Mouse (Mus musculus): ENCODE results near the gene Apoa4.
A peak's percentile ranks its signal among the peaks of the same experiment; 100 is the strongest.

Apoa4 gene

DNA sequence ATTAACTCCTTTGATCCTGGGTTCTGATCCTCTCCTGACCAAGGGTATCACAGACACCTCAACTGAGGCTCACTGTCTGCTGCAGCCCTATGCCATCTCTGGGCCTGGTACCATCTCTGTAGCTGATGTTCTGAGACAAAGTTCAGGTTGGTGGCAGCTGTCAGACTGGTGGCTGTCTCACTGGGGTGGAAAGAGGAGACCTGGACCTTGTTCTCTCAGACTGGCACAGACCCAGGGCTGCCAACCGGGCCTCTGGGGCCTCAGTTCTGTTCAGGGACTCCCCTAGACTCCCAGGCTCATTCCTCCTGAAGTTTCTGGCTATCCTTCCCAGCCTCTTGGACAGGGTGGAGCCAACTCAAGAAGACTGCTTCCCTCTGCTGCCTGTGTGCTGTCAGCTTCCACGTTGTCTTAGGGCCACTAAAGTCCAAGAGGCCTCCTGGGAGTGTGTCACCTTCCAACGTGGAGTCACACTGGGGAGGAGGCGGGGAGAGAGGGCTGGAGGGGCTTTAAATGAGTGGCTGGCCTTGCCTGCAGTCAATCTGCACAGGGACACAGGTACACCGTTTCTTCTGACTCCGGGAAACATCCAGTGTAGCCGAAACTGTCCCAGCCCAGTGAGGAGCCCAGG lies at the start of gene Apoa4:
TSS of gene Apoa4 (plus strand) at position 171 of the 628 bp plus-strand sequence.
- DNase-seq (ENCODE audit: low spot score), result no peak

DNA sequence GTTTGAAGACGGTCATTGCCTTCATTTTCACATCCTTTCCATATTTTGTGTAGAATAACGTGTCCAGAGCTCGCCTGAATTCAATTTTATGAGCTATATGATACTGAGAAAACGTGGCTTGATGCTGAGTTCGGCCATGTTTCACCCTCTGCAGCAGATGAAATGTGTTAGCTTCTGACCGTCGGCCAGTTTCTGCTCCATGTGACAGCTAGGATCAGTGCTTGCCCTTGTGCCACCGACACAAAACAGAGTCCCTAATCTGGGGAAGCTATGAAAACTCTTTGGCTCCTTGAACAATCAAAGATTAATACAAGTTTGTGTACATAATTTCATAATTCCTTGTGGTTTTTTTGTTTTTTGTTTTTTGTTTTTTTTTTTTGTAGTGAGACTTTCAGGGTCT lies 49.3 kb upstream of the Apoa4 start:
- DNase-seq (ENCODE audit: low spot score), result no peak

DNA sequence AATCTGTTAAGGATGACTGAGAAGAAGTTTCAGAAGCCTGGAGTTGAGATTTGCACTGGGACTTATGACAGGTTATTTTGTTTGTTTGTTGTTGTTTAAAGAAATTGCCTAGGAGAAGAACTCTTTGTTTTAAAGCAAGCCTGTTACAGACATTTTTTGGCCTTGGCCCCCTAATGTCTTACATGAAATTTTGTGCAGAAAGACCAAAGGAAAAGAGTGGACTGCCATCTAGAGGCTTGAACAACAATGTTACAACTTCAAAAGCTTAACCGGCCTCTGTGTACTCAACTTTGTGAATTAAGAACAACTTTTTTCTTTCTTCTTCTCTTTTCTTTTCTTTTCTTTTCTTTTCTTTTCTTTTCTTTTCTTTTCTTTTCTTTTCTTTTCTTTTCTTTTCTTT lies 48.9 kb upstream of the Apoa4 start:
- DNase-seq (ENCODE audit: low spot score), result peak; percentile 70

DNA sequence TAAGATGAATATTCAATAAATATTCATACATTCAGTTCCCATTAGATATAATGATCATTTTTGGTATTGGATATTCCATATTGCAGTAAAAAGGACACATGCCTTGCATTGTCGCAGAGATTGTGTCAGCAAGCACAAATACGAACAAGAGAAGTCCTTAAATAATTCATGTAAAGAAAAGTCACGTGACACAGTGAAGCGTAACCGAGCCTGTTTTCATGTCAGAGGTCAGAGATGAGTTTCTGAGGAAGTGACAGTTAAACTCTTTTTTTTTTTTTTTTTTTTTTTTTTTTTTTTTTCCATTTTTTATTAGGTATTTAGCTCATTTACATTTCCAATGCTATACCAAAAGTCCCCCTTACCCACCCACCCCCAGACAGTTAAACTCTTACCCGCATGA lies 47.9 kb upstream of the Apoa4 start:
- DNase-seq (ENCODE audit: low spot score), result no peak

DNA sequence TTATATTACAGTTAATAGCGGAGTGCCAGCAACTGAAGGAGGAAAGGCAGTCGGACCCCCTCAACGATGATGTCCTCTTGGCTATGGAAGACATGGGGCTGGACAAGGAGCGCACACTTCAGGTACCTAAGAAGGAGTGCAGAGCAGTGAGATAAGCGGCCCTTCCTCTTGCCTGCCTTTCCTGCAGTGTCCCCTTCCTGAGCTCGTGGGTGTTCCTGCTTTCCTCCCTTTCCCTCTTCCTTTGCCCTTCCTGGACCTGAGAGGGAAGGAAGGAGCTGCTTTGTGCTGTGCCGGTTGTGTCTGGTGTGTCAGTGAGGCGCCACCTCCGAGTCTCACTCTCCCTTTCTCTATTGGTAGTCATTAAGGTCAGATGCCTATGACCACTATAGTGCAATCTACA lies 45.7 kb upstream of the Apoa4 start:
- no peak for DNase-seq (ENCODE audit: low spot score)

DNA sequence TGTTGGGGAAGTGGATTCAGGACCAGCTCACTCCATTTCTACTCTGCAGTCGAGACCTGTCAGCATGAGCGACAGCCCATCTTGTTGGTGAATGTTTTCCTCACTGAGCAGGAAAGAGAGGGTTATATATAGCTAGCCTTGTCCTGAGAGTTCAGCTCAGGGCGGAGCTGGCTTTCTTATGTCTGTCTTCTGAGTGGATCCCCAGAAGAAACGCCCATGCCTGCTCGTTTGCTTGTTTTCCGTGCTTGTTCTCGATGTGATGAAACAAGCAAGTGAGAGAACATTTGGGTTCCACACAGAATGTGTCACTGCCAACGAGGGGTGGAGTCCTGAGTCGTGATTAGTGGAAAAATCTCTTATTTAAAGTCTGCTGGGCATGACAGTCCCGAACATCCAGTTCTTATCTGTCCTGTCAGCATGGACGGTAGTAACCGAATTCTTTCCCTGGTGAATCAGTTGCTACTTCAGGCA lies 43.8 kb upstream of the Apoa4 start:
- no peak for DNase-seq (ENCODE audit: low spot score)

DNA sequence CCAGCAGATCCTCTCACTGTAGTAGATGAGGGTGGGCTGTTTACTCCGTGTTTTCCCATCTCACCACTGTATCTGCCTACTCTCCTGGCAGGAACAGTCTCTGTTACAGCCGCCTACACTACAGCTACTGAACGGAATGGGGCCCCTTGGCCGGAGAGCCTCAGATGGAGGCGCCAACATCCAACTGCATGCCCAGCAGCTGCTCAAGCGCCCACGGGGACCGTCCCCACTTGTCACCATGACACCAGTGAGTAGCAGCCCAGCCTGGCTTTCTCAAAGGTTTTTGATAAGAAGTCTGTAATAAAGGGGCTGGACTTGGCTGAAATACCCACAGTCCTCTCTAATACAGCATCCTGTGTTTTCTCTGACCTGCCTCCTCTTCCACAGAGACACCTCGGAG lies 42.0 kb upstream of the Apoa4 start:
- no peak for DNase-seq (ENCODE audit: low spot score)

DNA sequence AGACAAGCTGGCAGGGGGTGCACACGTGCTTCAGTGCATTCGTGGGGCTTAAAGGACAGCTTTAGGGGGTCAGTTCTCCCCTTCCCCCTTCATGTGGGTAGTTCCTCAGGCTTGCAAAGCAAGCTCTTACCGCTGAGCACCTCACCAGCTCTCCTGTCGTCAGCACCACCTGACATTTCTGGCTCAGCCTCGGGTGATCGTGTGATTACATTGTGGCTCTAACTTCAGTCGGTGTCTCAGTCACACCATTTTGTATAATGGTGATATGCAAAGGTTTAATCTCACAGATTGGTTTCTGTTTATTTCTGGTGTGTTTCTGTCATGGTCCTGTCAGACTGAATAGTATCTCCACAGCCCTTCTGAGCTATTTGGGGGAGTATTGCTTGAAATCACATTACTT lies 41.6 kb upstream of the Apoa4 start:
- no peak for DNase-seq (ENCODE audit: low spot score)

DNA sequence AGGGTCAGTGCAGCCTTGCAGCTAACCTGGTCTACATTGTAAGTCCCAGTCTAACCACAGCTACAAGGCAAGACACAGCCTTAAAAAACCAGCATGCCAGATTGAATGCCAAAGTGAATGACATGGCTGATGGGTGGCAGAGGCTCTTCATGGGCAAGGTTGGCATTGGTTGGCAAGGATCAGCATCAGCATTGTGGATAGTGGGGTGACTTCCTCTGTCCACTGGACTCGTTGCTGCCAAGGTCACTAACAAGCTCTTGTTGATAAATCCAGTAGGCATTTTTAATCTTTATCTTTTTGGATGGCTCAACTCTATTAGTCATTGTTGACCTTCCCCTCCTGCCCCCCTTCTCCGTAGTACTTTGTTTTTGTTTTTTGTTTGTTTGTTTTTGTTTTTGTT lies 40.9 kb upstream of the Apoa4 start:
- DNase-seq (ENCODE audit: low spot score), result no peak

DNA sequence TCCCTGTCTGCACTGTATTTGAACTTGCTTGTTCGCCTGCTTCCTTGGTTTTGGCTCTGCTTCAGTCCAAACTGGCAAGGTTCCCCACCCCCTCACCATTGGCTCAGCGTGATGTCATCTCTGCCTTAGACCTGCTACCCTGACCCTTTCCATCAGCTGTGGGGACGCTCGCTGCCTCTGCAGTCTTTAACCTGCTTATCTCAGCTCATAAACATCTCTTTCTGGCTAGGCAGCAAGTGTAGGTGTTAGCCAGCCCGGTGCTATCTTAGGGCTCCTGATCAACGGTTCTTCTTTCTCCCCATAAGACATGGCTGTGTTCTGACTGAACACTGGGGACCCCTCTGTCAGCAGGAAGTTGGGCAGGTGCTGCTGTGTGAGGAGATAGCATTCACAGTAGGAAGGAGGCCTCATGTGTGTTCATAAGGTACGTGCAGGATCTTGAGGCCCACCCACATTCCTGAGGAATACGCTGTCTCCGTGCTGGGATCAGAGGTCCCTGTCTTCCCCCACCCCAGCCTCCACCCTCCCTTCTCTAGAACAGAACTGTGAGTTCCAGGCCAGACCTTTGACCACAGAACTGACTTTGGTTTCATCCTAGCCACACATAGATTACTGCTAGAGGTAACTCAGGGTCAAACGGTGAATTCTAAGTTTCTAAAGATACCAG lies 33.5 kb upstream of the Apoa4 start:
- DNase-seq (ENCODE audit: low spot score), result no peak

DNA sequence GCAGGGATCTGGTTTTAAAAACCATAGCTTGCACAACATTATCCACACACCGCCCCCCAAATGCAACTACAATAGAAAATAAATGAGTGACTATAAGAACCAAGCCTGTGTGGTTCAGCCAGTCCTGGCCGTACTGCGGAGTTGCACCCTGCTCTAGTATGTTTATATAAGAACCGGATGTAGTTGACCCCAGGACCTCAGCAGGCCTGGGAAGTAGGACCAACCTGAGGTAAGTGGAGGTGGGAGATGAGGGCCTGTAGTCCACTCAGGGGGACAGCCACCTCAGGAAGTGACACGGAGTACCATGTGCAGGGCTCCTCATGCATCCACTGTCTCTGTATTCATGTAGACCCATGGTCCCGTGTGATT lies 33.0 kb upstream of the Apoa4 start:
- DNase-seq (ENCODE audit: low spot score), result no peak

DNA sequence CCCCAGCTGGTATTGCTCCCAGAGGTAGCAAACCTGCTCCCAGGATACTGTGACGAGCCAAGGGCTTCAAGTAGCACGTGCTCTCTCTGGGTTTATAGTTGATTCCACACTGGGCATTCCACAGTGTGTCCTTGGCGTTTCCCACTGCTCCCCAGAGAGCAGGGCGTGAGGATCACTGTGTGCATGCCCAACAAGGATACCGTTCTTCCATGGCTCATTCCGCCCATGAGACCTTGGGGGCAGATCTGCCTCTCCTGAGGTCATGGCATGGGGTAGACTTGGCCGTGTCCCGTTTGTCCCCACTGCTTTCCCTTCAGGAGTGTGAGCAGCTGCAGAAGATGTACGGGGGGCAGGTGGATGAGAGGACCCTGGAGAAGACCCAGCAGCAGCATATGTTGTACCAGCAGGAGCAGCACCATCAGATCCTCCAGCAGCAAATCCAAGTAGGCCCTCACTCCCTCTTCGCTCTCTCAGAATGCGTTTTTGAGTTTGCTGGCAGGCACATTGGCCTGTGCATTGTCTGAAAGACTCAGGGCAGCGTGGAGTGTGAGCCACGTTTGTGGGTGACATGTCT lies 32.0 kb upstream of the Apoa4 start:
- DNase-seq (ENCODE audit: low spot score), result no peak

DNA sequence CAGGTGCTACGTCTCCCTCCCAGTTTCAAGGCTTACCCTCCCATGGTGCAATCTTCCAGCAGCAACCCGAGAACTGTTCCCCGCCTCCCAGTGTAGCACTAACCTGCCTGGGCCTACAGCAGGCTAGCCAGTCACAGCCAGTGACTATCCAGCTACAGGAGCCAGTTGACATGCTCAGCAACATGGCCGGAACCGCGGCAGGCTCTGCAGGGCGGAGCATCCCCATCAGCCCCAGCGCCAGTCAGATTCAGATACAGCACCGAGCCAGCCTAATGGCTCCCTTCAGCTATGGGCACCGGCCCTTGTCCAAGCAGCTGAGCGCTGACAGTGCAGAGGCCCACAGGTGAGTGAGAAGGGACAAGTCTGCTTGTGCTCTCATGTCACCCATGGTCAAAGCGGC lies 30.0 kb upstream of the Apoa4 start:
- DNase-seq (ENCODE audit: low spot score), result no peak

DNA sequence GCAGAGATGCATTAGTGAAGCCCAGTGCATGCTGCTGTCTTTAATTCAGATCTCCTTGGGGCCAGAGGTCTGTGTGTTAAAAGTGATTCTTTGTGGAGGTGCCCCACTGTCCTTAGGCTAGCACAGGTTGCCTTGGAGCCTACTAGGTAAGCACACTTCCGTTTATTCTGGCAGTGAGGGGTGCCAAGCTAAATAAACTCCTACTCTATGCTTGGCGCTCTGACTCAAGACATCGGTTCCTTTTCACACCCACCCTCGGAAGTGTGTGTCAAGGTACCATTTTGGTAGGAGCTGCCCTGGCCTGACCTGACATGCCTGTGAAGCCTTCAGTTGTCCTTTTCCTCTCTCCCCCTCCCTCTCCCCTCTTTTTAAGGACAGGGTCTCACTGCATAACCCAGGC lies 26.2 kb upstream of the Apoa4 start:
- no peak for DNase-seq (ENCODE audit: low spot score)

DNA sequence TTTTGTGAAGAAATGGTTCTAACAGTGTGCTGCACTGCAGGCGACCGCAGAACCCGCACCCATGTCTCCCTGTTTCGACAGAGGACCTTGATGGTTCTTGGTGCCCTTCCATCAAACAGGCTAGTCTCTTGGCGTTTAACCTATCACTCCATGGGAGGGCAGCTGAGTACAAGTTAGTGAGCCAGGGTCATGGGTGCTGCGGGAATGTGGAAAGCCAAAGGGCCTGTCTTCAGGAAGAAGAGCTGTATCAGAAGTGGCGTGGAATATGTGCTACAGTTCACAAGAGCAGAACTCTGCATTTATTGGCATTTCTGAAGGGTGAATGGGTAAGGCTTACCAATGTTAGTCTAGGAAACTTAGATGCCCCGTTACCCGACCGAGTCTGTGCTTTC lies 25.6 kb upstream of the Apoa4 start:
- DNase-seq (ENCODE audit: low spot score), result no peak

DNA sequence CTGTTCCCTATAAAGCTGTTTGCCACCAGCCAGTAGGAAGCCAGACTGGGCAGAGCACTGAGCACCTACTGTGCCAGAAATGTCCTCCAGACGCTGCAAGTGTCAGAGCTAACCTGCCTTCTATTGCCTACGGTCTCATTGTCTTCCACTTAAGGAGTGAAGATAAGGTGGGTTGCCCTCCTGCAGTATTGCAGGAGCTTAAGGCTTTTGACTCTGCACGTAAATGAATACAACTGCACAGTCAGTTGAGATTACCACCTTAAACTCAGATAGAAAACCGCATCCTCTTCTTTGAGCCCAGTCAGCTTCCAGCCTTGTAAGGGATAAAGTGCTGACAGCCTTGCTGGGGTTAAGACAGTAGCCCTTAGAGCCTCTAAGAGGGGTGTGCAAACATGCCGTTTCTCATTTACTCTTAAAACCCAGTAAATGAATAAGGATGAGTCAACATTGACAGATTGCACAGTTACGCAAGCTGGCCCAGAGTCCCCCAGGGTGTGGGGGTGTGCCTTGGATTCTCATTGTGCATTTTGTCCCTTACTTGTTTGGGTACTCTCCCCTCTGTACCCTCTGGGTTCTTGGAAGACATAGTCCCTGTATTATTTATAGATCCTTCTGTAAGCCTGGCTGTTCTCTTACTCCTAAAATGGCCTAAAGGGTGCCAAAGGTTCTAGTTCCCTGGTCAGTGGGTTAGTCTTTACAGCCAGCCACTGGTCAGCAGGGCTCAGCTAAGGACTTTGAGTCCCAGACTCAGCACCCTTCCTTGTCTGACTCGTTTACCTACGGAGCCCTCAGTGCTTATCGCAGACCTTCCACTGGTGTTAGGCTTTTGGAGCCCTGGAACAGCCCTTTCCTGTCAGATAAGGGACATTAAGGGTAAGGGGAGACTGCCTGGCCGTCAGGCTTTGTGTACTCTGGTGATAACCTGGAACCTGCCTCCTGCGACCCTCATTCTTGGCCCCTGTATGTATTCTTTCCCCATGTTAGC lies 24.9 kb upstream of the Apoa4 start:
- DNase-seq (ENCODE audit: low spot score), result no peak

DNA sequence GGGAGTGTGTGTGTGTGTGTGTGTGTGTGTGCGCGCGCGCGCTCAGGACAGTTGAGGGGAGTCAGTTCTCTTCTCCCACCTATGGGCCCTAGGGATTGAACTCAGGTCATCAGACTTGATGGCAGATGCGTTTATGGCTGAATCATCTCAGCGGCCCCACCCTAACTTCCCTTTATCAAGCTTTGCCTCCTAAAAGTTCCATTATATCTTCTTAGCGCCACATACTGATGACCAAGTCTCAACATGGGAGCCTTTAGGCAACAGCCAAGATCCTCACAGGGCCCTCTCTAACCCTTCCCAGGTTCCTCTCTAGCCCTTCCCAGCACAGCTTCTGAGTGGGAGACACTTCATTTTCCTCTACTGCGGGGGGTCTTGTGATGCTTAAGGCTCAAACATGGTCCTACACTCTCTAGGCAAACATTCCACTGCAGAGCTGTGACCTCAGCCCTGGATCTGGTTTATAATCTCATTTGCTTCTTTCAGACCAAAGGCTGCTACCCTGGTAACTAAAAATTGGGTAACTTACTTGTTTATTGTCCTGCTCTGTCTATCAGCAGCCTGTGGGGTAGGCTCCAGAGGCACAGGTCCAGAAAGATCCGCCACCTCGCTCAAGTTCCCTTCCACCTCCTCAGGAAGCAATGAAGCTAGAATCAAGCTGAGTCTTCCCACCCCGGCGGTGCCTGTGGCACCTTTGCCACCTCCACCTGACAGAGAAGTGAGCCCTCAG lies 23.6 kb upstream of the Apoa4 start:
- no peak for DNase-seq (ENCODE audit: low spot score)

DNA sequence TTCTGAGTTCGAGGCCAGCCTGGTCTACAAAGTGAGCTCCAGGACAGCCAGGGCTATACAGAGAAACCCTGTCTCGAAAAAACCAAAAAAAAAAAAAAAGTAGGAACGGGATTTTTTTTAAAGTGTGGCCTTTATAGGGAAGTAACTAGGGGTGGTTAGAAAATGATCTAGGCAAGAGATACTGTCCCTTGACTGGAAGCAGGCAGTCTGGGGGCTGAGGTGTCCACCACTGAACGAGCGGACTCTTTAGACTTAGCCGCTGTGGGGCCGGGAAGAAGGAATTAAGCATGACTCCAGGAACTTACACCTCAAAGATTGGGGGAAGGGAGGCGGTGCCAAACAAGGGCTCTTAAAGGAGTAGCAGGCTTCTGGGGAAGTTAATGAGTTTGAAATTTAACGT lies 22.3 kb upstream of the Apoa4 start:
- no peak for DNase-seq (ENCODE audit: low spot score)

DNA sequence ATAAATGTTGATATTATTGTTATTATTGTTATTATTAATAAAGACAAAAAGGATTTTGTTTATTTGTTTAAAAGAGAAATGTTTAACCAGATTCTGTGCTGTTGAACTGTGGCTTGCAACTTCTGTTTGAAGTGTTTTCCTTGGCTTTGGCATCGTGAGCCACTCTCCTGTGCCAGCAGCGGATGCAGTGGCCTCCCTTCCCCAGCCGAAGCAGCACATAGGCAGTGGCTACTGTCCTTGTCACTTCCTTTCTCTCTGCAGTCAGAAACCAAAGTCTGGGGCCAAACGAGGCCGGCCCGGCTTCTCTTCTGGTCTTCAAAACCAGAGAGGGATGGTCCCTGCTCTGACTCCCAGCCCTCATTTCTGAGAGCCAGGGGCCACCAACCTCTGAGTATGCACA lies 17.4 kb upstream of the Apoa4 start:
- no peak for DNase-seq (ENCODE audit: low spot score)

DNA sequence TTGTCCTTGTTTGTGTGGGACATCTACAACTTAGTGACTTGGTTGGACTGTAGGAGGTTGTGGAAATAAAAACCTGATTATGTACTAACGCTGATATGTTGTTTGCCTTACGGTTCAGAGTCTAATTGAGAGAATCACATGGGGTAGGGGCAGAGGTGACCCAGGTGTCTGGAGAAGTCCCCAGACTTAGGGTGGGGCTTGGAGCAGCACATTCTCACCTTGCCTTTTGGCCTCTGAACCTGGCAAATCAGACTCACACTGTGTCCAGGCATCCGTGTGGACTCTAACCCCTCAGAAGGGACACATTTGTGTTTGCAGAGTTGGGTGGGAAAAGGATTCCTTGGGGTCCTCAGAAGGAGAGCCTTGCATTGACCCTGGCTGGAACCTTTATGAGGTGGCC lies 16.4 kb upstream of the Apoa4 start:
- DNase-seq (ENCODE audit: low spot score), result no peak

DNA sequence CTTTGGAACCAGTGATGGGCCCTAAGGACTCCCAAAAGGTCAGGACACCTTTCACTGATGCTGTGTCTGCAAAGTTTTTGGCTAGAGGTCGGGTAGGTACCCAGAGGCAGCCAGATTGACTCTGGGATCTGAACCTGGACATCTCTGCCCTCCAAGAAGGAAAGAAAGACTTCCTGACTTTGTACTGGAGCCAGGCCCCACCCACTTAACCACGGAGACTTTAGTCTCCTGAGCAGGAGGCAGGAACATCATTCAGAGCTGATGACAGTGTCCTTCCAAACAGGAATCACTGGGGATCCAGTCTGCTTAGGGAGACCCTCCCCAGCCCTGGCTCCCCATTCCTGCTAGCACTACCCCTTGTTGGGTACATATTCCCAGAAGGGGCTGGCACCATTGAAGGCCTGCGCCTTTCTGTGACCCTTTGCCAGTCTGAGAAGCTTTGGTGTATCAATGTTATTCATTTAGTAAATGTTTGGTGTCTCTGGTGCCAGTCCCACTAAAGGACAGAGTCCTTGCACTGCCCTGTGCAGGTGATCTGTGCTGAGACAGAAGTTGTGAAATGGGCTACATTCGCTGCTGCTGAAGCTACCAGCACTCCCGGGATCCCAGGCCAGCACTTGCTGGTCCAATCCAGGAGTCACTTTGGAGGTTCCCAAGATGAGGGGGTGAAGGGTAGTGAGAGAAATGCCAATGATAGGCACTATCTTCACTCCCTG lies 15.4 kb upstream of the Apoa4 start:
- DNase-seq (ENCODE audit: low spot score), result no peak

Measured in MN1 (cell line).